Mouse (Mus musculus): ENCODE measurements around the gene Scel. TPM values are rescaled to one million over a fixed set of nuclear protein-coding genes. Genes with fewer than 3 reads are reported as not detected.

Gene Scel
- polyA plus RNA-seq, 1 experiment from 2014 or later: 0.34 TPM

DNA sequence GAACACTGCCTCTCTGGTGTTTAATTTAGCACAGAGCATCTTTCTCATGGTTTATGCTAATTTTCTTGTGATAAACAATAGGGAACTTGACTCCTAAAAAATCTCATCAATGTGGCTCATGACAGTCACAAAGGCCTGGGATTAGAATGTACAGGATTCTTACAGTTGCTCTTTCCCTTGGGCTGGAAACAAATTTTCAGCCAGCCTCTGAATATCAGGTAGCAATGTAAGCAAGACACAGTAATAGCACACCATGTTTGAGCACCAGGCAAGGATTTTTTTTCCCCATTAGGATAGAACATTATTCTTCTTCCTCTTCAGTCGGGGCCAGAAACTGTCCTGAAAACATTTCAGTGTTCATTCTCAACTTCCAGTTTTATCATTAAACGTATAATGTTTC lies 55.3 kb downstream of the Scel start:
- ATAC-seq (replicated peaks; ENCODE audit: low FRiP score): no peak
- Histone ChIP-seq H3K4me2 (no peak overlapping the region), H3K4me3 (ENCODE audit: low read depth, low read length) (no peak overlapping the region), H3K27ac (ENCODE audit: low read depth, low read length) (no peak overlapping the region), H3K36me3 (ENCODE audit: control insufficient read depth, insufficient read depth, low read length) (no peaks in the 10 kb centered on the region), H3K4me1 (replicated peaks; ENCODE audit: control insufficient read depth, insufficient read depth, low read length) (no peaks in the 10 kb centered on the region), H3K27me3 (replicated peaks; ENCODE audit: control insufficient read depth, insufficient read depth, low read length) (no peaks in the 10 kb centered on the region), H3K9ac (ENCODE audit: low read depth, low read length) (no peak overlapping the region), H3K9me3 (ENCODE audit: control insufficient read depth, low read length) (no peaks in the 10 kb centered on the region)
- no peak for DNase-seq (ENCODE audit: low spot score)
- 59% methylated on average over 2 of the region's 2 CpGs for WGBS

DNA sequence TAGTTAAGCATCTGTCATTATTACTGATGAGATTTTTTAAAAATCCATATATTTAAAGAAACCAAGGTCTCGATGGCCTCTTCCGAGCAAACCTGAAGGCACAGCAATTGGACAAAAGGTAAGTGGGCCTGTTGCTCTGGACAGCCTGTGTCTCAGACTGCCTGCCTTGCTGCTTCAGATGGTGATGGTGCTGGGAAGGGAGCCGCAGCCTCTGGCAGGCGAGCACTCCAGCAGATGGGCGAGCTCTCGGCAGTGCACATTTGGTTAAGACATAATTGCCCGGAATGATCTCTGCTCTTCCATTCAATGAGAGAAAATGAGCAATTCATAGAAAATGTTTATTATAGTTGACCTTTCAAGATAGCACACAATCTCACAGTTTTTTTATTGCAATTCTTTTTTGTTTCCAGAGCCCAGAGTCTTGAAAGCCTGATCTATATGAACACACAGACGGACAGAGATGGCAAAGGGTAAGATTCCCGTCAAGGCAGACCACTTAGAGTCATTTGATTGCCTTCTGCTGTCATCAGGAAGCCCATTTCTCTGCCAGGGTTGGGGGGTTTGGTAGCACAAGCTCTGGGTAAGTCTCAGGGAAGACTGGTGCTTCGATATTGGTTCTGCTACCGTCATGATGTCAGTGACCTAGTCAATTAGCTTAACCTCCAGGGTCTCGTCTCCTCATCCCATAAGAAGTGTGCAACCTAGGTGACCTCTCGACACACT lies 58.6 kb downstream of the Scel start:
- Histone ChIP-seq H3K4me3 (ENCODE audit: low read depth, low read length) (no peak overlapping the region), H3K9me3 (ENCODE audit: control insufficient read depth, low read length) (no peaks in the 10 kb centered on the region), H3K27ac (ENCODE audit: low read depth, low read length) (no peak overlapping the region), H3K4me2 (no peak overlapping the region), H3K36me3 (ENCODE audit: control insufficient read depth, insufficient read depth, low read length) (no peaks in the 10 kb centered on the region), H3K9ac (ENCODE audit: low read depth, low read length) (no peak overlapping the region), H3K27me3 (replicated peaks; ENCODE audit: control insufficient read depth, insufficient read depth, low read length) (no peaks in the 10 kb centered on the region), H3K4me1 (replicated peaks; ENCODE audit: control insufficient read depth, insufficient read depth, low read length) (no peaks in the 10 kb centered on the region)
- 84% methylated on average over 13 of the region's 13 CpGs for WGBS
- DNase-seq (ENCODE audit: low spot score) (no peak), ATAC-seq (replicated peaks; ENCODE audit: low FRiP score) (no peak)

DNA sequence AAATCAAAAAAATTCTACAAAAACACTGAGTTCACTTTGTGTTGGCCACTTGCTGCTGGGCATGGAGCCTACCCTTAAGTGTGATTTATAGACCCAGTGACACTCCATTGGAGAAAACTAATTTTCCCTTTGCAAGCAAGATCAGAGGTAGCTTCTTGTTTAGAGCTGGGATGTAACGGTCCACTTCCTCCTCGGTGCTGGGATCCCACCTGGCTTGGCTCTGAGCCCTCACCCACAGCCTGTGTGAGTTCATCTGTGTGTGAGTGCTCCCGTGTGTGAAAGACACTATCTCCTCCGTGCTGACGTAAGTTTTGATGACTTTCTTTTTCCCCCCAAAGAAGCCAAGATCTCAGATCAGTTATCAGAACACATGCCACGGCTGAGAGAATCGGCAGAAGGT lies 62.7 kb downstream of the Scel start:
- H3K36me3 ChIP-seq (ENCODE audit: control insufficient read depth, insufficient read depth, low read length): no peaks in the 10 kb centered on the region
- ATAC-seq (replicated peaks; ENCODE audit: low FRiP score): no peak
- no peak overlapping the region for H3K9ac ChIP-seq (ENCODE audit: low read depth, low read length)
- 73% methylated on average over 7 of the region's 7 CpGs for WGBS
- no peak overlapping the region for H3K27ac ChIP-seq (ENCODE audit: low read depth, low read length)
- H3K9me3 ChIP-seq (ENCODE audit: control insufficient read depth, low read length): no peaks in the 10 kb centered on the region
- no peak for DNase-seq (ENCODE audit: low spot score)
- no peak overlapping the region for H3K4me3 ChIP-seq (ENCODE audit: low read depth, low read length)
- no peaks in the 10 kb centered on the region for H3K4me1 ChIP-seq (replicated peaks; ENCODE audit: control insufficient read depth, insufficient read depth, low read length)
- H3K27me3 ChIP-seq (replicated peaks; ENCODE audit: control insufficient read depth, insufficient read depth, low read length): no peaks in the 10 kb centered on the region
- H3K4me2 ChIP-seq: no peak overlapping the region

DNA sequence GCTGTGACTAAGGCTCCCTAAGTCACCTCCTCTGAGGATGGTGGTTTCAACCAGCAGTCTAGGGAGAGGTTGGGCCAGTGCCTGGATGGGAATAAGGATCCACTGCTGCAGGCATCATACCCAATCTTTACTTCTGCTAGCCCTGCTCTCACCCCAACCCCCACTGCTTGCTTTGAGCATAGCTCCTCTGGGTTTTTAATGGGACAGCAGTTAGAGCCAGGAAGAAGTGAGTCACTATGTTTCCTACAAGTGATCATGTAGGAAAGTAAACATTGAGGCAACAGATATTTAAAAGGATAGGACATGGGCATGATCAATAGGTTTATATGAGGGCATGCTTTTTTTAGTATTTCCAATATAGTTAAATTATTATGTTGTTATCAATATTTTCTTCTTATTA lies 63.9 kb downstream of the Scel start:
- ATAC-seq (replicated peaks; ENCODE audit: low FRiP score) (no peak), DNase-seq (ENCODE audit: low spot score) (no peak)
- no peak overlapping the region for H3K4me3 ChIP-seq (ENCODE audit: low read depth, low read length)
- no peak overlapping the region for H3K4me2 ChIP-seq
- no peak overlapping the region for H3K27ac ChIP-seq (ENCODE audit: low read depth, low read length)
- no peaks in the 10 kb centered on the region for H3K4me1 ChIP-seq (replicated peaks; ENCODE audit: control insufficient read depth, insufficient read depth, low read length)
- H3K9ac ChIP-seq (ENCODE audit: low read depth, low read length): no peak overlapping the region
- no peaks in the 10 kb centered on the region for H3K27me3 ChIP-seq (replicated peaks; ENCODE audit: control insufficient read depth, insufficient read depth, low read length)
- no peaks in the 10 kb centered on the region for H3K9me3 ChIP-seq (ENCODE audit: control insufficient read depth, low read length)
- no peaks in the 10 kb centered on the region for H3K36me3 ChIP-seq (ENCODE audit: control insufficient read depth, insufficient read depth, low read length)

DNA sequence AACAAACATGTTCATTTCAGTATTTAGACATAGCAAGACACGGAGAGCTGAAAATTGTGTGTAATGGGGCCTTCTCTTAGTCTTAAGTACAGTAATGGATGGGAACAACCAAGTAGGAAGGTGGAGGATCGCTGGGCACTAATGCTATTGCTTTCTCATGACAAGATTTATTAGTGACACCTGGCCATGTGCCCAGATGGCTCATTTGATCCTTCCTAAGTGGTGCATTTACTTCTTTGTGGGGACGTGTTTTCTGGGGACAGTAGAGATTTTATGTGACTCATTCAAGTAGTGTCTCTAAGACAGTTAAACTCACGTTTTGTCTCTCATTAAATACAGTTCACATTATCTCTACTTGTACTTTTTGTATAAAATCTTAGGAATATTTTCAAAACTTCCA lies 73.5 kb downstream of the Scel start:
- no peaks in the 10 kb centered on the region for H3K36me3 ChIP-seq (ENCODE audit: control insufficient read depth, insufficient read depth, low read length)
- no peaks in the 10 kb centered on the region for H3K27me3 ChIP-seq (replicated peaks; ENCODE audit: control insufficient read depth, insufficient read depth, low read length)
- no peaks in the 10 kb centered on the region for H3K4me1 ChIP-seq (replicated peaks; ENCODE audit: control insufficient read depth, insufficient read depth, low read length)
- 63% methylated on average over 4 of the region's 4 CpGs for WGBS
- H3K9me3 ChIP-seq (ENCODE audit: control insufficient read depth, low read length): no peaks in the 10 kb centered on the region
- H3K4me3 ChIP-seq (ENCODE audit: low read depth, low read length): no peak overlapping the region
- H3K27ac ChIP-seq (ENCODE audit: low read depth, low read length): no peak overlapping the region
- no peak overlapping the region for H3K9ac ChIP-seq (ENCODE audit: low read depth, low read length)
- DNase-seq (ENCODE audit: low spot score) (no peak), ATAC-seq (replicated peaks; ENCODE audit: low FRiP score) (no peak)
- no peak overlapping the region for H3K4me2 ChIP-seq

DNA sequence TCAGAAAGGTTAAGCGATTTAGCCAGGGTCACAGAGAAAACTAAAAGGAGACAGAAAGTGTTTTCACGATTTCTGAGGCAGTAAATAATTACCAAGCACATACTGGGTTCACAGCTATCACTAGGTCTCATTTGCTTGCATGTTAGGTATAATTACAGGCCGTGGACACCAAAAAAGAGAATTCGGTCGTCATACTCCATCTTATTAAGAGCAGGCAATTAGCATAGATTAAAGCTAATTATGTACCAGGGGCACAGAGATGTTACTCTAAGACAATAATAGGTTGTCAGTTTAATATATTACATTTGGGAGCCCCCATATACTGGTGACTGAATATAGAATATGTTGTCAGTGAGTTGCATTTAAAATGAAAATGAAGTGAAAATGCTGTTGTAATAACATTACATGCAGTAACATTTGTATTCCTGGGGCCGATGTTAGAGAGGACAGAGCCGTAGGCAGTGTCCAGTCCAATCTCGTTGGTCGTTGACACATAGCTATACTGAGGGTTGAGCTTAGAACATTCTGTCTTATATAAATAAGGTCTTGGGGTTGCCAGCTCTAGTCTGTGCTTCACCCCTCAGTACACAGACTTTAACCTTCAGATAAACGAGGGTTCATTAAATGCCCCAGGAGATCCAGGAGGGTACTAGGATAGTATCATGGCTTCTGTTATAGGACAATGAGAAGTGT lies 74.2 kb downstream of the Scel start:
- Histone ChIP-seq H3K4me2 (no peak overlapping the region), H3K27me3 (replicated peaks; ENCODE audit: control insufficient read depth, insufficient read depth, low read length) (no peaks in the 10 kb centered on the region), H3K9me3 (ENCODE audit: control insufficient read depth, low read length) (no peaks in the 10 kb centered on the region), H3K4me1 (replicated peaks; ENCODE audit: control insufficient read depth, insufficient read depth, low read length) (no peaks in the 10 kb centered on the region), H3K27ac (ENCODE audit: low read depth, low read length) (no peak overlapping the region), H3K9ac (ENCODE audit: low read depth, low read length) (no peak overlapping the region), H3K4me3 (ENCODE audit: low read depth, low read length) (no peak overlapping the region), H3K36me3 (ENCODE audit: control insufficient read depth, insufficient read depth, low read length) (no peaks in the 10 kb centered on the region)
- DNase-seq (ENCODE audit: low spot score) (no peak), ATAC-seq (replicated peaks; ENCODE audit: low FRiP score) (no peak)
- WGBS: 80% methylated on average over 10 of the region's 10 CpGs

DNA sequence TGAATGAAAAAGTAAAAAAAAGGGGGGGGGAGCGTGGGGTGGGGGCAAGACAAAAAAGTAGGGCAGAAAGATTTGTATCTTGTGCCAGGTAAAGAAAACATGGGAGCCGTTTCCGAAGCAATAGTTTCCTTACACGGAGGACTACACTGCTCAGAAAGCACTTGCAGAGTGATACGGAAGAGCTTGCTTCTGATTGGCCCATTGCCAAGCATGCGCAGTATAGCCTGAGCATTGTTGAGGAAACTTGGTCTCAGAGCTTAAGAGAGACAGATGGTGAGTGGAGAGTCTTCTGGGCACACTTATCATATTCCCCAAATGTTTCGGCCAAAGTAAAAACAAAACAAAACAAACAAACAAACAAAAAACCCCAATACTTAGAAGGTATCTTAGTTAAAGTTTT lies 76.7 kb downstream of the Scel start:
- Histone ChIP-seq H3K9me3 (ENCODE audit: control insufficient read depth, low read length) (no peaks in the 10 kb centered on the region), H3K27me3 (replicated peaks; ENCODE audit: control insufficient read depth, insufficient read depth, low read length) (no peaks in the 10 kb centered on the region), H3K4me1 (replicated peaks; ENCODE audit: control insufficient read depth, insufficient read depth, low read length) (no peaks in the 10 kb centered on the region), H3K4me3 (ENCODE audit: low read depth, low read length) (no peak overlapping the region), H3K9ac (ENCODE audit: low read depth, low read length) (no peak overlapping the region), H3K36me3 (ENCODE audit: control insufficient read depth, insufficient read depth, low read length) (no peaks in the 10 kb centered on the region), H3K4me2 (no peak overlapping the region), H3K27ac (ENCODE audit: low read depth, low read length) (no peak overlapping the region)
- ATAC-seq (replicated peaks; ENCODE audit: low FRiP score): no peak
- no peak for DNase-seq (ENCODE audit: low spot score)
- 76% methylated on average over 7 of the region's 7 CpGs for WGBS

DNA sequence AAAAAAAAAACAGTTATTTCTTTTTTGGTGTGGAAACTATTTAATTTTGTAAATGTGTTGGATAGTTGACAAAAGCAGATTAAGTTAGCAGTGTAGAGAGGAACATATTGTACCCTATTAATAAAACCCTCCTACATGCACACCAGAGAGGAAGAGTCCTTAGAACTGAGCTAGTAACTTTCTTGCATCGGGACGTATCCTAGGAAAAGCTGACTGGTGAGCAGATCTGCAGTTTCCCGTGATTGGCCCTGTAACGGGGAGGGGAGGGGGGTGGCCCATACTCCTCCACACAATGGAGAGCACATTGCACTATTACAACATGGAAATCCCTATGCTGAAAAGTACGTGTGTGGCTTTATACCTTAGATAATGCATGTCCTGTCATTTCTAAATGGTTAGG lies 82.7 kb downstream of the Scel start:
- no peak overlapping the region for H3K4me3 ChIP-seq (ENCODE audit: low read depth, low read length)
- no peak for ATAC-seq (replicated peaks; ENCODE audit: low FRiP score)
- WGBS: 67% methylated on average over 5 of the region's 5 CpGs
- H3K27ac ChIP-seq (ENCODE audit: low read depth, low read length): no peak overlapping the region
- no peaks in the 10 kb centered on the region for H3K4me1 ChIP-seq (replicated peaks; ENCODE audit: control insufficient read depth, insufficient read depth, low read length)
- no peaks in the 10 kb centered on the region for H3K9me3 ChIP-seq (ENCODE audit: control insufficient read depth, low read length)
- H3K27me3 ChIP-seq (replicated peaks; ENCODE audit: control insufficient read depth, insufficient read depth, low read length): no peaks in the 10 kb centered on the region
- H3K9ac ChIP-seq (ENCODE audit: low read depth, low read length): no peak overlapping the region
- H3K36me3 ChIP-seq (ENCODE audit: control insufficient read depth, insufficient read depth, low read length): no peaks in the 10 kb centered on the region
- DNase-seq (ENCODE audit: low spot score): no peak
- H3K4me2 ChIP-seq: no peak overlapping the region

DNA sequence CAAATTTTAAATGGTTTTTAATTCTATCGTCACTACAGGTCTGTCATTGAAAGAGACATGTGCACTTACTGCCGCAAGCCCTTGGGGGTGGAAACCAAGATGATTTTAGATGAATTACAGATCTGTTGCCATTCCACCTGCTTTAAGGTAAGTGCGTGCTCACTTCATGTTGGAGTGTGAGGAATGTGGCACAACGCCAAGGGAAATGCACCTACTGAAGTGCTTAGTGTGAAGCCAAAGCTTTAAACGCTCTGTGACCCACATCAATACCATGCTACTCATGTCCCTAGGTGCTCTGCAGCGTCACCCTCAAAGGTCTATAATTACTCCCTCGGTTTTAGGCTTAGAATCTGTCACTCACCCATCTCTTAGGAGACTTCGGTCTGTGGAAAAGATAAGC lies 94.9 kb downstream of the Scel start:
- Histone ChIP-seq H3K36me3 (ENCODE audit: control insufficient read depth, insufficient read depth, low read length) (no peaks in the 10 kb centered on the region), H3K9me3 (ENCODE audit: control insufficient read depth, low read length) (no peaks in the 10 kb centered on the region), H3K4me1 (replicated peaks; ENCODE audit: control insufficient read depth, insufficient read depth, low read length) (no peaks in the 10 kb centered on the region), H3K27me3 (replicated peaks; ENCODE audit: control insufficient read depth, insufficient read depth, low read length) (no peaks in the 10 kb centered on the region), H3K4me2 (no peak overlapping the region), H3K27ac (ENCODE audit: low read depth, low read length) (no peak overlapping the region), H3K9ac (ENCODE audit: low read depth, low read length) (no peak overlapping the region), H3K4me3 (ENCODE audit: low read depth, low read length) (no peak overlapping the region)
- no peak for ATAC-seq (replicated peaks; ENCODE audit: low FRiP score)
- WGBS: 82% methylated on average over 8 of the region's 8 CpGs
- DNase-seq (ENCODE audit: low spot score): no peak

Data from liver, embryonic 11.5 days (tissue).